In genomic region chr15:86015860-86016541, GRCm38 (mm10) we compare ENCODE assay signal across 10 mouse cellular contexts. TPM values are rescaled to one million over a fixed set of nuclear protein-coding genes. Genes with fewer than 3 reads are reported as not detected.
DNase-seq lines count a peak whose midpoint lies in the region; ATAC-seq and TF ChIP-seq lines count a peak whose summit lies in the region.
"Had no signal": no experiment of that assay in that cellular context is flagged by ENCODE, and none has a peak within 500 bp of the region (broad histone marks: within the 10 kb centered on the region; RNA-seq: fewer than 3 reads in every experiment).

No protein-coding gene starts in this region.

- H3K4me1 ChIP-seq in midbrain, embryonic 14.5 days (ENCODE audit: control insufficient read depth, insufficient read depth, low read length), result peaks cover 16% of the 10 kb centered on the region

- H3K27me3 ChIP-seq in midbrain, embryonic 14.5 days (ENCODE audit: control insufficient read depth, insufficient read depth, low read length), result no peaks in the 10 kb centered on the region
- H3K27me3 ChIP-seq: lung, embryonic 15.5 days had no signal

- H3K9ac ChIP-seq in midbrain, embryonic 14.5 days (replicated peaks; ENCODE audit: low read length), result no peak overlapping the region
- H3K9ac ChIP-seq: lung, embryonic 15.5 days had no signal

- DNase-seq in left cerebral cortex, adult 2 months (ENCODE audit: extremely low spot score in 1 of 2, low spot score in 2 of 2), result peak; percentile 26 to 41
- no peak for DNase-seq in left cerebral cortex, adult 8-10 months (ENCODE audit: low spot score in 2 of 2)
- DNase-seq in ES-CJ7 (ENCODE audit: low read depth, low spot score), result peak; percentile 25
- no peak for DNase-seq in natural killer cell, adult 2 months (ENCODE audit: low spot score in 2 of 2)
- DNase-seq in midbrain, embryonic 14.5 days, result no peak
- DNase-seq in lung, adult 18-20 months, result no peak

- H3K36me3 ChIP-seq in midbrain, embryonic 14.5 days (ENCODE audit: control insufficient read depth, insufficient read depth, low read length), result no peaks in the 10 kb centered on the region
- H3K36me3 ChIP-seq: lung, embryonic 15.5 days had no signal

- no peaks in the 10 kb centered on the region for H3K9me3 ChIP-seq in midbrain, embryonic 14.5 days (ENCODE audit: control insufficient read depth, low read length)
- H3K9me3 ChIP-seq: lung, embryonic 15.5 days had no signal

- H3K4me3 ChIP-seq in left cerebral cortex, adult 2 months, result no peak overlapping the region
- no peak overlapping the region for H3K4me3 ChIP-seq in midbrain, embryonic 14.5 days (replicated peaks; ENCODE audit: low read depth, low read length)
- H3K4me3 ChIP-seq: lung, embryonic 15.5 days had no signal

- intact Hi-C loops in left cerebral cortex, adult 2 months (cut with DNase I), result no loop called here

- no peak for TF ChIP-seq CTCF in left cerebral cortex, adult 2 months (IDR thresholded peaks at IDR 0.05)

- no peak overlapping the region for H3K27ac ChIP-seq in left cerebral cortex, adult 2 months
- H3K27ac ChIP-seq in midbrain, embryonic 14.5 days (replicated peaks; ENCODE audit: low read depth, low read length), result no peak overlapping the region
- H3K27ac ChIP-seq: kidney, postnatal 0 days; lung, embryonic 15.5 days had no signal

- WGBS in midbrain, embryonic 14.5 days, result 64% methylated on average over 13 of the region's 13 CpGs

- ATAC-seq in activated CD4-positive, CD25-positive, alpha-beta regulatory T cell, adult 4 months, result peak; percentile 86
- ATAC-seq in megakaryocyte-erythroid progenitor cell, adult 5-6 weeks (replicated peaks; ENCODE audit: low FRiP score, low TSS enrichment, poor library complexity, severe bottlenecking), result peak; percentile 79
- no peak for ATAC-seq in midbrain, embryonic 14.5 days (ENCODE audit: low FRiP score, low TSS enrichment)

- no peak overlapping the region for H3K4me2 ChIP-seq in midbrain, embryonic 14.5 days (ENCODE audit: low read length)
- H3K4me2 ChIP-seq: lung, embryonic 15.5 days had no signal

RNA-seq across cellular contexts. Expression of gene Celsr1, which starts 17.6 kb away (rescaled TPM):
- 1 to 10 TPM; 3.7 to 4.6 TPM for total RNA-seq in left cerebral cortex, adult 2 months (2021)
- 1 to 10 TPM; 5.5 to 6.9 (median 6.2) TPM for total RNA-seq in left cerebral cortex, adult 8-10 months (2022)
- 1 to 10 TPM; 3.9 to 4.9 TPM for polyA plus RNA-seq in activated CD4-positive, CD25-positive, alpha-beta regulatory T cell, adult 4 months (2017; shearing (Covaris generic))
- total RNA-seq in megakaryocyte-erythroid progenitor cell, adult 5-6 weeks (2014; fragmentation: Nextera tagmentation), result 3.8 and 7.5 TPM in 2 replicates
- 1.3 and 9.0 TPM in 2 replicates for total RNA-seq in megakaryocyte-erythroid progenitor cell, adult 5-6 weeks (2017)
- 2.9 and 3.5 TPM in 2 replicates for polyA plus RNA-seq in midbrain, embryonic 14.5 days (2014; fragmentation: Nextera tagmentation; extraction: Ambion mirVana)

RNA-seq across cellular contexts. Expression of gene Gramd4, which starts 41.5 kb away (rescaled TPM):
- total RNA-seq in left cerebral cortex, adult 2 months (2021), result 10 to 100 TPM; 46.2 to 51.7 TPM
- total RNA-seq in left cerebral cortex, adult 8-10 months (2022), result 10 to 100 TPM; 31.1 to 39.9 (median 34.5) TPM
- 10 to 100 TPM; 20.5 to 22.7 TPM for polyA plus RNA-seq in activated CD4-positive, CD25-positive, alpha-beta regulatory T cell, adult 4 months (2017; shearing (Covaris generic))
- 24.9 and 41.8 TPM in 2 replicates for total RNA-seq in megakaryocyte-erythroid progenitor cell, adult 5-6 weeks (2014; fragmentation: Nextera tagmentation)
- 35.8 and 52.4 TPM in 2 replicates for total RNA-seq in megakaryocyte-erythroid progenitor cell, adult 5-6 weeks (2017)
- polyA plus RNA-seq in midbrain, embryonic 14.5 days (2014; fragmentation: Nextera tagmentation; extraction: Ambion mirVana), result 29.5 and 31.0 TPM in 2 replicates

Comparison
In these comparisons a context has a peak if more than half of its experiments do, and no peak if none do; other contexts are left out.
1. DNase-seq: peak in left cerebral cortex, adult 2 months (2 of 2) and ES-CJ7 (single experiment); none in left cerebral cortex, adult 8-10 months (0 of 2), natural killer cell, adult 2 months (0 of 2), midbrain, embryonic 14.5 days (single experiment) and lung, adult 18-20 months (0 of 2).